Mouse (Mus musculus): ENCODE data around the gene Ndufb4. TPM values are rescaled to one million over a fixed set of nuclear protein-coding genes. Genes with fewer than 3 reads are reported as not detected.
"Not testable (repeated sequence)": the region's sequence is repeated elsewhere in the genome, so short reads cannot be mapped to it uniquely, and the experiment has no call there.

Gene Ndufb4
- 57.1 and 74.5 TPM in 2 replicates for polyA plus RNA-seq (2015; fragmentation: Nextera tagmentation; extraction: Ambion mirVana)

DNA sequence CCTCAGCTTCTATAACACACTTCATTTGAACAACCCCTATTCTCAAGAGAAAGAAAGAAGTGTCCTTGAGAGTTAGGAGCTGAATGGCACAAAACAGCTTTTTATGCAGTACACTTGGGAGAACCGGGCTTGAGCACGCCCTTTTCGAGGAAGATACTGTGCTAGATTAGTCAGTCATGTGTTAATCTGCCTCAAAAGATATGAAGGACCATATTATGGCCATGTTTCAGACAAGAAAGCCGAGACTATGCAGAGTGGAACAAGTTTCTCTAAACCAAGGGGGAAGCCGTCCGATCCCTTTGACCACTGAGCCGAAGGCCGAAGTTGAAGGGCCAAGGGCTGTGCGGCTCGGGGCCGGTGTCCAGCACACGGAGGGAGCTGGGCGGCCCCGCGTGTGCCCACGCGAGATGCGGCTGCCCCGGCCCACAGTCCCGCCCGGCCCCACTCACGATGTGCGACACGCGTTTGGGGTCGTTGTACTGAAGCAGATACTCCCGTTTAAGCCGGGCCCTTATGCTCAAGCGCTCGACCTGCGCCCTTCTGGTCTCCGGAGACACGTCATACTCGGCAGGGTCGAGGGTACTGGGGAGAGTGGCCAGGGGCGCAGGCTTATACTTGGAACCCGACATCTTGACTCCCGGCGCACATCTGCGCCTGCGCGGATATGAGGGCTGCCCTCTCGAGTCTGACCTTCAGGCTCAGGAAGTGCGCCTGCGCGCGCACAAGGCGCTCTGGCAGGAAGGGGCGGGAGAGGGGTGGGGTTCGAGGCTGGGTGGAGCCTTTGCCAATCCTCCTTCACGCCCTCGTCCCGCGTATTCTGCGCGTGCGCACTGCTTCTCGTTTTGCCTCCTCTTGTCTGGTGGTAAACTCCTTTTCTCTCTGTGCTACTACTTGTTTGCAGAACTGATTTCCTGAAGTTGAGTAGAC is at the start of gene Ndufb4:
Ndufb4 (minus strand) TSS at position 723 of the 927 bp plus-strand sequence.
- H3K9me3 ChIP-seq (replicated peaks) = no peaks in the 10 kb centered on the region
- peak within 1 kb of the TSS; percentile 87 for H3K27ac ChIP-seq
- H3K27me3 ChIP-seq = no peaks in the 10 kb centered on the region
- peak within 1 kb of the TSS; percentile 75 for H3K4me3 ChIP-seq (replicated peaks)
- peak; percentile 95 for ATAC-seq (replicated peaks; ENCODE audit: low FRiP score)
- H3K4me1 ChIP-seq = peaks cover 31% of the 10 kb centered on the region
- no peaks in the 10 kb centered on the region for H3K36me3 ChIP-seq
- peak within 1 kb of the TSS; percentile 84 for H3K9ac ChIP-seq
- WGBS = under 1% methylated on average over 52 of the region's 58 CpGs
- peak within 1 kb of the TSS; percentile 64 for H3K4me2 ChIP-seq

DNA sequence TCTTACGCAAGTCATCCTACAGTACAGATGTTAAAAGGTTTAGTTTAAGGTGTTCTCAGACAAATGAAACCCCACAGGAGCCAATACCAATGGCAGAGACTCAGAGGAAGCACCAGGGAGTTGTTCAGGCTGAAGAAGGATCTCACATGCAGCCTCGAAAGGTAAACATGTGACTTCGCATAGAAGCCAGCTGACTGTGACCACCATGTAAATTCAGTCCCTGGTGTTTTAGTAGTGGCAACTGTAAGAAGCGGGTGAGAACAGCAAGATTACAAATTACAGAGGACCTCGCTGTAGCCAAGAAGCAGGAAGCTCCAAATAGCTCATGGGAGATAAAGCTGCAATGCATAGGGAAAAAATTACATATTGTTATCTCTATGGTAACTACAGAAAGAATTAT is 49.6 kb upstream of the Ndufb4 start:
- H3K27ac ChIP-seq = no peak overlapping the region
- no peak for ATAC-seq (replicated peaks; ENCODE audit: low FRiP score)
- no peak overlapping the region for H3K4me2 ChIP-seq
- no peak overlapping the region for H3K4me3 ChIP-seq (replicated peaks)
- H3K9ac ChIP-seq = no peak overlapping the region
- H3K4me1 ChIP-seq = no peaks in the 10 kb centered on the region
- no peaks in the 10 kb centered on the region for H3K27me3 ChIP-seq
- 0 out of 2 replicates have a peak, but pooled peaks cover 1% of the 10 kb centered on the region for H3K9me3 ChIP-seq (replicated peaks)
- WGBS = 76% methylated on average over 5 of the region's 5 CpGs
- H3K36me3 ChIP-seq = no peaks in the 10 kb centered on the region

DNA sequence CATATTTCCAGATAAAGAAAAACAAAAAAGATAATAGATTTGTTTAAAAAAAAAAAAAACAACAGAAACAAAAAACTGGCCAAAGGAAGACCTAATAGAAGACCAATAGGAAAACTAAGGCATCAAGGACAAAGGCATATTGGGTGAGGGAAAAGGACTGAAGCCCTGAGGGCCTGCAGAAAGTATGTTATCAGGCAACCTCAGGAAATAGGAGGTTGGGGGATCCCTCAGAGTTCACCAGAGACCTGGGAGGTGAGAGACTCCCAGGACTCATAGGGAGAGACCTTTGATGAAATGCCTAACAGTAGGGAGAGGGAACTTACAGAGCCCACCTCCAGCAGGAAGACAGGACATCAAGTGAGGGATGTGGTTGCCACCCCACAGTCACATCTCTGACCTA is 45.8 kb upstream of the Ndufb4 start:
- H3K36me3 ChIP-seq; ATAC-seq (replicated peaks; ENCODE audit: low FRiP score); H3K9me3 ChIP-seq (replicated peaks); H3K9ac ChIP-seq; H3K4me2 ChIP-seq; H3K27ac ChIP-seq; H3K4me1 ChIP-seq; H3K4me3 ChIP-seq (replicated peaks); H3K27me3 ChIP-seq: not testable (repeated sequence)

- H3K27ac ChIP-seq = no peak overlapping the region
- H3K36me3 ChIP-seq = no peaks in the 10 kb centered on the region
- no peaks in the 10 kb centered on the region for H3K4me1 ChIP-seq
- H3K27me3 ChIP-seq = no peaks in the 10 kb centered on the region
- no peak for ATAC-seq (replicated peaks; ENCODE audit: low FRiP score)
- H3K9me3 ChIP-seq (replicated peaks) = 0 out of 2 replicates have a peak, but pooled peaks cover 3% of the 10 kb centered on the region
- H3K4me2 ChIP-seq = no peak overlapping the region
- no peak overlapping the region for H3K4me3 ChIP-seq (replicated peaks)
- H3K9ac ChIP-seq = no peak overlapping the region
- WGBS = 95% methylated on average over 6 of the region's 6 CpGs
These were observed 44.5 kb upstream of the Ndufb4 start for GRCm38 (mm10) chr16:37698767-37699166.

DNA sequence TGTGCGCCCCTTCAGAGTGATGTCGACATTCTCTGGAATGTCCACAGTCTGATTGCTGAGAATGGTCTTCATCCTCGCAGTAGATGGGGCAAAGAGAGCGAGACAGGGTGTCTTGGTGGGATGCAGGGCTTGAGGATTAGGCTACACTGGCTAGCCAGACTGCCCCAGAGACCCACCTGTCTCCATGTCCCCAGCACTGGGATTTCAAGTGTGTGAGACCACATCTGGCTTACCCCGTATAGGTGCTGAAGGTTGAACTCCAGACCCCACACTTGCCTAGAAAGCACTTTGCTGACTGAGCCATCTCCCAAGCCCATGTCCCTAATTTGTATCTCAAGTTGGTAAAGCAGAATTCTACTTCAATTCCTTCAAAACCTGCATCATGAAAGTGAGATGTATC is 43.0 kb upstream of the Ndufb4 start:
- Histone ChIP-seq H3K9me3 (replicated peaks) (0 out of 2 replicates have a peak, but pooled peaks cover 3% of the 10 kb centered on the region), H3K4me3 (replicated peaks) (no peak overlapping the region), H3K9ac (no peak overlapping the region), H3K36me3 (no peaks in the 10 kb centered on the region), H3K4me1 (no peaks in the 10 kb centered on the region), H3K27ac (no peak overlapping the region), H3K27me3 (no peaks in the 10 kb centered on the region), H3K4me2 (no peak overlapping the region)
- WGBS = 87% methylated on average over 5 of the region's 5 CpGs
- no peak for ATAC-seq (replicated peaks; ENCODE audit: low FRiP score)

DNA sequence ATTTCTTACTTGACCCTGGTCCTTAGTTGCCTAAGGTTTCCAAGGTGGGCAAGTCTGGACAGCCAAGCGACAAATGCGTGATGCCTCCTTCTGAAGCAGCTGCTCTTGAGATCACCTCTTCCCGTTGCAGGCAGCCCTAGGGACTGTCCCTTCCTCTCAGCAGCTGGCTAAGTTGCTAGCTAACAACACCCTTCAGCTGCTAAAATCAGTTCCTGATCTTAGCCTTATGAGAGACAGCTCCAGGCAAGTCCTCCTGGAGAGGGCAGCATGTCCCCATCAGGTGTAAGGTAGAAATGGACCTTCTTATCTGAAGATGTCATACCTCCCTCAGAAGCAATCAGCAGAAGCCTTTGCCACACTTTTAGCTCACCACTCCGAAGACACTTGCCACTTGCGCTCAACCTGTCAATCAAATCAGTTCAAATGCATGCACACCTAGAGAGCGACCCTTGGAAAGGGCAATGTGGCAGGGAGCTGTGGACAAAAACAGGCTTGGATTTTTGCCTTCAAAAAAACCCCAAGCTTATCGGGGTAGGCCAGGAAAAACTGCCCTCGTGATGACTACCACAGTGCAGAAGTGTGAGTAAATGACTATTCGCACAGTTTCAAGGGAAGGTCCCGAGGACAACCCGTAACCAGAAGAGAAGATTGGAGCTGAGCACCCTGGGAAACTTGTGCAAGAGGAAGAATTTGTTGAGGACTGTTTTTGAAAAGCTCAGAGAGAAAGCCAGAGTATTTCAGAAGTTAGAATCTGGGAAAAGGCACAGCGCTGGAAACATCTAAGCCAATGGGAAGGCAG is 36.9 kb upstream of the Ndufb4 start:
- H3K27me3 ChIP-seq = no peaks in the 10 kb centered on the region
- H3K4me2 ChIP-seq = no peak overlapping the region
- H3K4me1 ChIP-seq = 0 out of 2 replicates have a peak, but pooled peaks cover 16% of the 10 kb centered on the region
- WGBS = 81% methylated on average over 12 of the region's 12 CpGs
- H3K9me3 ChIP-seq (replicated peaks) = no peaks in the 10 kb centered on the region
- no peaks in the 10 kb centered on the region for H3K36me3 ChIP-seq
- H3K9ac ChIP-seq = no peak overlapping the region
- H3K4me3 ChIP-seq (replicated peaks) = no peak overlapping the region
- no peak overlapping the region for H3K27ac ChIP-seq
- no peak for ATAC-seq (replicated peaks; ENCODE audit: low FRiP score)

DNA sequence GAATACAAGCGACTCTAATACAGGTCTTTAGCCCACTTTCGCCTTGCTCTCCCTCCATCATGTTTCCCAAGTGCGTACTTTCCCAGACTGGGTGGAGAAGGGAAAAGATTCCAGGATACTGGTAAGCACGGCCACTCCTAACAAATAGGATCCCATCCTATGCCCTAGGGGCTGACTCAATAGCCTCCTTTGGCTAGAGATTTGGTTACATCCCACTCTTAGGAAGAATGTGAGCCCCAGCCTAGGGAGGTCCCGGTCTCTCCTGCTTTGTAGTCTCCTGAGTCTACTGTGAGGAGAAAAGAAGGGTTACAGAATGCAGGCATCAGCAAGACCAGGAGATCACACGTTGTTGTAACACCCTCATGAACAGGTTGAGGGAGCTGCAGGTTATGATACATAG is 36.2 kb upstream of the Ndufb4 start:
- 72% methylated on average over 6 of the region's 6 CpGs for WGBS
- H3K4me2 ChIP-seq = no peak overlapping the region
- no peak overlapping the region for H3K4me3 ChIP-seq (replicated peaks)
- no peaks in the 10 kb centered on the region for H3K27me3 ChIP-seq
- ATAC-seq (replicated peaks; ENCODE audit: low FRiP score) = no peak
- no peak overlapping the region for H3K27ac ChIP-seq
- no peaks in the 10 kb centered on the region for H3K9me3 ChIP-seq (replicated peaks)
- no peak overlapping the region for H3K9ac ChIP-seq
- H3K36me3 ChIP-seq = no peaks in the 10 kb centered on the region
- peaks cover 18% of the 10 kb centered on the region; the same call in 1 of the 2 replicates for H3K4me1 ChIP-seq

GRCm38 (mm10) chr16:37689934-37690333 is 35.7 kb upstream of the Ndufb4 start:
- 63% methylated on average over 10 of the region's 10 CpGs for WGBS
- Histone ChIP-seq H3K27me3 (no peaks in the 10 kb centered on the region), H3K9ac (no peak overlapping the region), H3K4me2 (no peak overlapping the region), H3K4me1 (peaks cover 24% of the 10 kb centered on the region; the same call in 1 of the 2 replicates), H3K4me3 (replicated peaks) (no peak overlapping the region), H3K36me3 (no peaks in the 10 kb centered on the region), H3K9me3 (replicated peaks) (no peaks in the 10 kb centered on the region), H3K27ac (no peak overlapping the region)
- ATAC-seq (replicated peaks; ENCODE audit: low FRiP score) = no peak

GRCm38 (mm10) chr16:37689251-37689926 is 35.1 kb upstream of the Ndufb4 start:
- H3K4me2 ChIP-seq = no peak overlapping the region
- H3K9me3 ChIP-seq (replicated peaks) = no peaks in the 10 kb centered on the region
- H3K36me3 ChIP-seq = no peaks in the 10 kb centered on the region
- H3K27me3 ChIP-seq = no peaks in the 10 kb centered on the region
- H3K4me1 ChIP-seq = peaks cover 26% of the 10 kb centered on the region
- no peak overlapping the region for H3K4me3 ChIP-seq (replicated peaks)
- WGBS = 80% methylated on average over 8 of the region's 8 CpGs
- ATAC-seq (replicated peaks; ENCODE audit: low FRiP score) = 0 out of 2 replicates have a peak, but pooled peaks have one; percentile 31
- no peak overlapping the region for H3K27ac ChIP-seq
- H3K9ac ChIP-seq = no peak overlapping the region

- no peaks in the 10 kb centered on the region for H3K36me3 ChIP-seq
- peaks cover 38% of the 10 kb centered on the region for H3K4me1 ChIP-seq
- H3K9me3 ChIP-seq (replicated peaks) = no peaks in the 10 kb centered on the region
- H3K4me2 ChIP-seq = no peak overlapping the region
- no peak overlapping the region for H3K4me3 ChIP-seq (replicated peaks)
- no peak for ATAC-seq (replicated peaks; ENCODE audit: low FRiP score)
- H3K27me3 ChIP-seq = no peaks in the 10 kb centered on the region
- 75% methylated on average over 2 of the region's 2 CpGs for WGBS
- no peak overlapping the region for H3K27ac ChIP-seq
- no peak overlapping the region for H3K9ac ChIP-seq
These were observed 33.9 kb upstream of the Ndufb4 start for GRCm38 (mm10) chr16:37688181-37688580.

DNA sequence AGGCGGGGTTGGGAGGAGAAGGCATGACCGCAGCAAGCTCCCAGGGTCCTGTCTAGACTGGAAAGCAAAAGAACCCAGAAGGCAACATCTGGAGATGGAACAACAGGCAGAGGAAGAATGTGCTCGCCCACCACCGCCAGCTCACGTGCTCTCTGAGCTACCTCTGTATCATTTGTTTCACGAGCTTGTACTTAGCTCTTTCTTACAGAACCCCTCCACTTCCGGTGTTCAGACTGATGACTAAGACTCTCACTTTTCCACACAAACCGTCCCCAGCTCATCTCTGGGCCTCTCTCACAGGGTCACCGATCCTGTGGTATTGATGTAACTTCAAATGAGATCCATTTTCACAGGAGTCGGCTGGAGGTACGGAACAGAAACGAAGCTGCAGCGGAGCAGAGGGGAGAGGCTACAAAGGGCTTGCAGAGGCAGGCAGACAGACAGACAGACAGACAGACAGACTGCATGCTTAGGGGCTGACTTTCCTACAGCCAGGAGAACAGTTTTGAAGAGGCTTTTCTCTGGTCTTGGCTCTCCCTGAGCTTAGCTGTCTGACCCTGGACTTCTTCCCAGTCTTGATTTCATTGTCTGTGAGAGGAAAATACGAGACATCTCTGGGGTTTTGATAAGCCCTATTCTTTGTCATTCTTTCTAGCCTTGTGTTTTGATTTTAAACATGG is 33.2 kb upstream of the Ndufb4 start:
- no peak for ATAC-seq (replicated peaks; ENCODE audit: low FRiP score)
- Histone ChIP-seq H3K9ac (no peak overlapping the region), H3K27me3 (no peaks in the 10 kb centered on the region), H3K4me1 (peaks cover 44% of the 10 kb centered on the region), H3K9me3 (replicated peaks) (no peaks in the 10 kb centered on the region), H3K27ac (no peak overlapping the region), H3K4me3 (replicated peaks) (no peak overlapping the region), H3K36me3 (no peaks in the 10 kb centered on the region), H3K4me2 (no peak overlapping the region)
- WGBS = 56% methylated on average over 14 of the region's 14 CpGs

Data from kidney, embryonic 15.5 days (tissue).